Mouse (Mus musculus) stomach, embryonic 16.5 days (tissue): ENCODE measurements around the gene Gabra5. TPM values are rescaled to one million over a fixed set of nuclear protein-coding genes. Genes with fewer than 3 reads are reported as not detected.

ENCODE experiments used
- ATAC-seq: fragments of 200-750 bp; cut with Nextera tagmentation; 2 replicates; pipeline ENCODE4 v1.8.0; 2017; ENCODE audit warnings: moderate number of reproducible peaks, moderate TSS enrichment; ENCODE audit not compliant: insufficient read depth, low FRiP score
- H3K27ac ChIP-seq: fragments of 300-500 bp; sonication (generic); 2 replicates; pipeline ENCODE4 v1.5.1; 2014; ENCODE audit warnings: low read length
- H3K27me3 ChIP-seq: fragments of 300-500 bp; sonication (generic); 2 replicates; pipeline ENCODE4 v1.6.1; 2014; ENCODE audit warnings: low read length, control low read depth, mixed read lengths; ENCODE audit not compliant: control insufficient read depth, insufficient read depth
- H3K36me3 ChIP-seq: fragments of 300-500 bp; sonication (generic); 2 replicates; pipeline ENCODE4 v1.6.1; 2014; ENCODE audit warnings: low read length; ENCODE audit not compliant: control insufficient read depth, insufficient read depth
- H3K4me1 ChIP-seq: fragments of 300-500 bp; sonication (generic); 2 replicates; pipeline ENCODE4 v1.6.1; 2014; ENCODE audit warnings: low read length, control low read depth, mixed read lengths; ENCODE audit not compliant: control insufficient read depth, insufficient read depth
- H3K4me2 ChIP-seq: fragments of 300-500 bp; sonication (generic); 2 replicates; pipeline ENCODE4 v1.6.1; 2014; ENCODE audit warnings: low read depth, low read length, mixed read lengths
- H3K4me3 ChIP-seq: fragments of 300-500 bp; sonication (generic); replicated peaks from 2 replicates; pipeline ENCODE4 v1.5.1; 2014; ENCODE audit warnings: mild to moderate bottlenecking, low read length
- H3K9ac ChIP-seq: fragments of 300-500 bp; sonication (generic); 2 replicates; pipeline ENCODE4 v1.6.1; 2014; ENCODE audit warnings: low read length
- H3K9me3 ChIP-seq: fragments of 300-500 bp; sonication (generic); replicated peaks from 2 replicates; pipeline ENCODE4 v1.6.1; 2016; ENCODE audit warnings: low read length, control low read depth; ENCODE audit not compliant: control insufficient read depth
- WGBS: fragments of 180-500 bp; shearing (Covaris S2); extraction: QIAGEN DNeasy Blood & Tissue Kit; methylation state at CpG from one replicate; pipeline ENCODE4 v1.1.7; 2014; 5-methylcytosine and 5-hydroxymethylcytosine counted together
- polyA plus RNA-seq: library from polyadenylated mRNA; unstranded; fragments of >200 nt; fragmentation: Nextera tagmentation; extraction: Ambion mirVana; gene quantifications from 2 replicates; pipeline ENCODE4 v1.2.1, GENCODE M21; 2015

The Gabra5 gene
- polyA plus RNA-seq, 1 experiment from 2014 or later = 0.32 TPM

- no peak overlapping the region for H3K4me3 ChIP-seq
- H3K9ac ChIP-seq = no peak overlapping the region
- H3K27me3 ChIP-seq = no peaks in the 10 kb centered on the region
- ATAC-seq = no peak
- H3K36me3 ChIP-seq = no peaks in the 10 kb centered on the region
- no peaks in the 10 kb centered on the region for H3K9me3 ChIP-seq
- H3K27ac ChIP-seq = no peak overlapping the region
- H3K4me2 ChIP-seq = no peak overlapping the region
- WGBS = 38% methylated on average over 1 of the region's 1 CpGs
- no peaks in the 10 kb centered on the region for H3K4me1 ChIP-seq
Observed at GRCm38 (mm10) chr7:57412896-57413295, 97.0 kb downstream of the Gabra5 start.

- Histone ChIP-seq H3K27me3 (no peaks in the 10 kb centered on the region), H3K4me3 (no peak overlapping the region), H3K27ac (no peak overlapping the region), H3K4me1 (no peaks in the 10 kb centered on the region), H3K4me2 (no peak overlapping the region), H3K36me3 (no peaks in the 10 kb centered on the region), H3K9me3 (no peaks in the 10 kb centered on the region), H3K9ac (no peak overlapping the region)
- 87% methylated on average over 4 of the region's 4 CpGs for WGBS
- ATAC-seq = no peak
Observed at GRCm38 (mm10) chr7:57411163-57411562, 98.7 kb downstream of the Gabra5 start.

GRCm38 (mm10) chr7:57393551-57393950, 116.3 kb downstream of the Gabra5 start:
- Histone ChIP-seq H3K9me3 (no peaks in the 10 kb centered on the region), H3K27me3 (no peaks in the 10 kb centered on the region), H3K4me1 (no peaks in the 10 kb centered on the region), H3K27ac (no peak overlapping the region), H3K9ac (no peak overlapping the region), H3K4me3 (no peak overlapping the region), H3K4me2 (no peak overlapping the region), H3K36me3 (no peaks in the 10 kb centered on the region)
- WGBS = 87% methylated on average over 4 of the region's 4 CpGs
- ATAC-seq = no peak

DNA sequence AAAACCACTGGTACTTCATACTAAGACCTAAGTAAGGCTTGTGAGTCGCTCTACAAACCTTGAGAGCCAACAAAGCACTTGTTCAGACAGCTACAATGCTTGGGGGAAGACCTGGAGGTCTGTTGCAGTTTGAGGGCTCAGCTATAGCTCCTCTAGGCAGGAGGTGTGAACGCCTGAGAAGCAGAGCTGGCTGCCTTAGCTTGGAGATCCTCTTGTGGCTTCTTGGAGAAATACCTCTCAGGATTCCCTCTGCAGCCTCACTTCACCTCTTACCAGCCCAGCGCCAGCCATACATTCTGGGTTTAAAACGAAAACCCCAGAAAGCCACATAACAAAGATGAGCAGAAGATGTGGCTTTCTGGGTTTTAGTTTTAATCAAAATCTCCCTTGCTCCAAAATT, 119.8 kb downstream of the Gabra5 start:
- ATAC-seq = no peak
- no peaks in the 10 kb centered on the region for H3K36me3 ChIP-seq
- peaks cover 15% of the 10 kb centered on the region for H3K27me3 ChIP-seq
- no peak overlapping the region for H3K4me3 ChIP-seq
- no peak overlapping the region for H3K4me2 ChIP-seq
- H3K9ac ChIP-seq = no peak overlapping the region
- H3K27ac ChIP-seq = no peak overlapping the region
- 40% methylated on average over 4 of the region's 4 CpGs for WGBS
- H3K9me3 ChIP-seq = no peaks in the 10 kb centered on the region
- 0 out of 2 replicates have a peak, but pooled peaks cover 6% of the 10 kb centered on the region for H3K4me1 ChIP-seq

GRCm38 (mm10) chr7:57387341-57387654, 122.6 kb downstream of the Gabra5 start:
- ATAC-seq = no peak
- no peaks in the 10 kb centered on the region for H3K9me3 ChIP-seq
- H3K4me1 ChIP-seq = 0 out of 2 replicates have a peak, but pooled peaks cover 6% of the 10 kb centered on the region
- peak overlapping the region; percentile 55 for H3K4me3 ChIP-seq
- H3K4me2 ChIP-seq = peak overlapping the region; percentile 96
- no peaks in the 10 kb centered on the region for H3K36me3 ChIP-seq
- WGBS = 22% methylated on average over 6 of the region's 6 CpGs
- H3K27ac ChIP-seq = no peak overlapping the region
- H3K27me3 ChIP-seq = peaks cover 15% of the 10 kb centered on the region
- peak overlapping the region; percentile 69 for H3K9ac ChIP-seq

- Histone ChIP-seq H3K4me2 (peak within 1 kb of the TSS; percentile 96), H3K4me1 (0 out of 2 replicates have a peak, but pooled peaks cover 6% of the 10 kb centered on the region), H3K36me3 (no peaks in the 10 kb centered on the region), H3K27ac (no peak within 1 kb of the TSS), H3K9me3 (no peaks in the 10 kb centered on the region), H3K4me3 (peak within 1 kb of the TSS; percentile 55), H3K9ac (peak within 1 kb of the TSS; percentile 69), H3K27me3 (peaks cover 15% of the 10 kb centered on the region)
- peak; percentile 58; the same call in 1 of the 2 replicates for ATAC-seq
- 1% methylated on average over 69 of the region's 71 CpGs for WGBS
Observed at GRCm38 (mm10) chr7:57386517-57387340, 123.1 kb downstream of the Gabra5 start, which contains the start of gene Gabrg3. Gene Gabrg3, minus strand, starts transcription at chr7:57387188.

DNA sequence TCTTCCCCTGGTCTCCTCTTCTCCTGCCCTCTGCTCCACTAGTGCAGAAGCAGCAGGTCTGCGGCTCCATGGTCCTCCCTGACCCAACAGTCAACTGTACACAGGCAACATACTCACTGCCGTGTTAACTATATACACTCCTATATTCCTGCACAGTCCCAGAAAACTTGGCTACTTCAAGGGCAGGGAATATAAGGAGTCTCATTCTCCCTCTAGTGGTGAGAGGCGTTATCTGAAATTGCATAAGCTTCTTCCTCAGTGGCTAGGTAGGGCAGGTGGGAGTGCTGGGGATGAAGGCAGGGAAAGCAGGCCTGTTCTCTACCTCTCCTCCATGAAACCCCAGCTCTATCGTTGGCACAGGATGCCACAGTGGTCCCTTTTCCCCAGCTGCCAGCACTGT, 125.7 kb downstream of the Gabra5 start:
- WGBS = 16% methylated on average over 4 of the region's 4 CpGs
- Histone ChIP-seq H3K4me1 (0 out of 2 replicates have a peak, but pooled peaks cover 6% of the 10 kb centered on the region), H3K4me3 (no peak overlapping the region), H3K27ac (no peak overlapping the region), H3K4me2 (no peak overlapping the region), H3K27me3 (peaks cover 15% of the 10 kb centered on the region), H3K36me3 (no peaks in the 10 kb centered on the region), H3K9ac (no peak overlapping the region), H3K9me3 (no peaks in the 10 kb centered on the region)
- ATAC-seq = no peak

- Histone ChIP-seq H3K4me1 (no peaks in the 10 kb centered on the region), H3K4me3 (no peak overlapping the region), H3K9ac (no peak overlapping the region), H3K36me3 (no peaks in the 10 kb centered on the region), H3K27ac (no peak overlapping the region), H3K9me3 (no peaks in the 10 kb centered on the region), H3K27me3 (no peaks in the 10 kb centered on the region), H3K4me2 (no peak overlapping the region)
- WGBS = 81% methylated on average over 5 of the region's 5 CpGs
- no peak for ATAC-seq
Observed at GRCm38 (mm10) chr7:57366013-57366390, 143.9 kb downstream of the Gabra5 start.

DNA sequence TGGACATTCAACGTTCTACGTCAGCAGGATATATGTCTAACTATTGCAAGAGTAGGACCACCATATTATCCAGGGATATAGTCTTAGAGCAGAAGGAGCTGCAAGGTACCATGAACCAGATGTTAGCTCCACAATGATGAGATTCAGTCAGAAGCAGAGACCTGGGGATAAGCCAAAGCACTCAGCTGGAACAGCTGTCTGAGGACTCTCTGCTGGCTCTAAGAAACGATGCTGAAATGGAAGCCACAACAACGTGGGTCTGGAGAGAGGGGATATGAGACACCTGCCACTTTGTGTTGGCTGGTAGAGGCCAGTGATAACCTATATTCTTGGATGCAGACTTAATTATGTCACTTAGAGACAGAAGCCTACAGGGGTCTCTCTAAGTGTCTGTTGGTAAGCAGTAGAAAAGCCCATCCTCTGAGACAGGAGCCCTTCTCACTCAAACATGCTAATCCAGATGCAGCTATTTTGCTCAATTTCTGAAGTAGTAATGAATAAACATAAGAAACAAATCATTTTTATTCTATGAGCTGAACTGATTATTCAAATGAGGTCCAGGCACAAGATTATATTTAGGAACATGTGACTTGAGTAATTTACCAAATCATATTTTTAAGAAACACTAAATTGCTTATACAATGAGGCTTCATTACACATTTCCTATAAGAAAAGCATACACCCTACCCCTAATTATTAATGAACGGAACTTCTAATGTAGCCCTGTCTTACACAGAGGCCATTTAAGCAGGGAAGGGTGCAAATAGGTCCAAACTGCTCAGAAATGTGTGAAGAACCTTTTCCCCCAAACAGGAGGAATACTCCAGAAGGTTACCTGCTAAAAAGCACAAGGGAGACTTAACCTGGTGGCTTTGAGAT, 144.5 kb downstream of the Gabra5 start:
- Histone ChIP-seq H3K9ac (no peak overlapping the region), H3K4me1 (no peaks in the 10 kb centered on the region), H3K4me2 (no peak overlapping the region), H3K27ac (no peak overlapping the region), H3K36me3 (no peaks in the 10 kb centered on the region), H3K4me3 (no peak overlapping the region), H3K27me3 (no peaks in the 10 kb centered on the region), H3K9me3 (no peaks in the 10 kb centered on the region)
- WGBS = 72% methylated on average over 5 of the region's 5 CpGs
- ATAC-seq = no peak
